In genomic region chr14:27405452-27405851, GRCm38 (mm10) we compare ENCODE assay signal across 12 mouse cellular contexts. TPM values are rescaled to one million over a fixed set of nuclear protein-coding genes. Genes with fewer than 3 reads are reported as not detected.
DNase-seq lines count a peak whose midpoint lies in the region; ATAC-seq and TF ChIP-seq lines count a peak whose summit lies in the region.
"Had no signal": no experiment of that assay in that cellular context is flagged by ENCODE, and none has a peak within 500 bp of the region (broad histone marks: within the 10 kb centered on the region; RNA-seq: fewer than 3 reads in every experiment).

No protein-coding gene starts in this region.

- peak; percentile 36 to 53 for DNase-seq in heart, adult 9 months (ENCODE audit: low spot score in 2 of 2)
- no peak for DNase-seq in heart, postnatal 25 days (ENCODE audit: low spot score)
- peak; percentile 97 for DNase-seq in CH12.LX (ENCODE audit: extremely low read depth)
- peak; percentile 93 for DNase-seq in splenic B cell, adult 2 months (ENCODE audit: low read depth, low spot score)
- no peak for DNase-seq in frontal cortex, postnatal 36 days (ENCODE audit: low spot score in 2 of 2)
- DNase-seq in adrenal gland, adult 2 months: no peak
- no peak for DNase-seq in layer of hippocampus, adult 11-12 months (ENCODE audit: low spot score)

- peaks cover 22% of the 10 kb centered on the region for H3K9me3 ChIP-seq in CH12.LX (replicated peaks; ENCODE audit: low read length)
- H3K9me3 ChIP-seq: heart, embryonic 15.5 days had no signal

- H3K4me2 ChIP-seq in CH12.LX (ENCODE audit: insufficient read depth, low read depth, poor library complexity, severe bottlenecking): peak overlapping the region; percentile 88
- H3K4me2 ChIP-seq: heart, embryonic 15.5 days; limb, embryonic 12.5 days had no signal

- ATAC-seq in inflammation-experienced regulatory T-cells, adult 6 months: peak; percentile 78

- H3K4me1 ChIP-seq in CH12.LX (ENCODE audit: control insufficient read depth in 1 of 2, insufficient read depth in 2 of 2): peaks cover 11 to 45% of the 10 kb centered on the region in 2 experiments
- H3K4me1 ChIP-seq: limb, embryonic 12.5 days had no signal

- TF ChIP-seq POLR2A in CH12.LX (IDR thresholded peaks at IDR 0.05; ENCODE audit: low read depth, low read length): no peak

- in situ Hi-C loops in CH12.LX (cut with MboI; ENCODE audit: low pct_ligation_motif_present, low pct_unique_long_range_greater_than_20kb, low sequenced_read_pairs): loop anchor here (5.0 kb wide), 1 partner anchor 218 kb away; no protein-coding TSS in a partner anchor

- H3K27me3 ChIP-seq in CH12.LX (replicated peaks): no peaks in the 10 kb centered on the region
- H3K27me3 ChIP-seq in splenic B cell, adult 2 months (ENCODE audit: control insufficient read depth, insufficient read depth, low read length, poor library complexity, severe bottlenecking): no peaks in the 10 kb centered on the region
- H3K27me3 ChIP-seq: heart, embryonic 15.5 days; limb, embryonic 12.5 days had no signal

- TF ChIP-seq CTCF in CH12.LX (conservative IDR thresholded peaks at IDR 0.05 in 1 of 2, IDR thresholded peaks at IDR 0.05 in 1 of 2; ENCODE audit: low read depth in 2 of 2, low read length in 2 of 2): peak in 1 of 2 experiments; percentile 52; a peak in 2 of 4 replicates

- no peaks in the 10 kb centered on the region for H3K36me3 ChIP-seq in CH12.LX (replicated peaks in 1 of 2; ENCODE audit: control insufficient read depth in 1 of 2, insufficient read depth in 1 of 2, low read length in 1 of 2)
- H3K36me3 ChIP-seq in splenic B cell, adult 2 months (ENCODE audit: control insufficient read depth, insufficient read depth, low read length, poor library complexity, severe bottlenecking): peaks cover 9% of the 10 kb centered on the region; the same call in 1 of the 2 replicates

- intact Hi-C loops in heart, postnatal 25 days (cut with DNase I): no loop called here

- peak overlapping the region; percentile 20 to 51 (median 41) for H3K4me3 ChIP-seq in CH12.LX (replicated peaks in 1 of 3; ENCODE audit: low read depth in 2 of 3, low read length in 2 of 3, poor library complexity in 1 of 3)
- H3K4me3 ChIP-seq: erythroblast, embryonic 14.5 days; heart, embryonic 15.5 days; limb, embryonic 12.5 days had no signal

- peak; percentile 54 for TF ChIP-seq RAD21 in CH12.LX (IDR thresholded peaks at IDR 0.05; ENCODE audit: low read depth, low read length)

- H3K9ac ChIP-seq in CH12.LX (ENCODE audit: insufficient read depth, low read depth): peak overlapping the region; percentile 75; the same call in 1 of the 2 replicates
- H3K9ac ChIP-seq: heart, embryonic 15.5 days; limb, embryonic 12.5 days had no signal

- peak overlapping the region; percentile 76 for H3K27ac ChIP-seq in CH12.LX (ENCODE audit: insufficient read depth, low read depth)
- H3K27ac ChIP-seq: heart, embryonic 15.5 days; kidney, postnatal 0 days; limb, embryonic 12.5 days had no signal

- H3K79me2 ChIP-seq in CH12.LX (replicated peaks; ENCODE audit: control insufficient read depth, extremely low read depth, insufficient read depth, poor library complexity, severe bottlenecking): no peaks in the 10 kb centered on the region

- dilution Hi-C loops in CH12.LX (cut with MboI; ENCODE audit: extremely low pct_ligation_motif_present, extremely low pct_unique_long_range_greater_than_20kb, low sequenced_read_pairs): no loop called here

- TF ChIP-seq EP300 in CH12.LX (IDR thresholded peaks at IDR 0.05; ENCODE audit: low read length): peak; percentile 98

TF ChIP-seq in CH12.LX, 34 proteins besides CTCF, POLR2A, EP300 and RAD21:
- TF ChIP-seq JUND (conservative IDR thresholded peaks at IDR 0.05; ENCODE audit: low read depth, low read length) (peak; percentile 31; the same call in 1 of the 2 replicates), GABPA (IDR thresholded peaks at IDR 0.05; ENCODE audit: insufficient replicate concordance, low read depth, low read length) (no peak), E2F4 (IDR thresholded peaks at IDR 0.05; ENCODE audit: insufficient replicate concordance, low read depth, low read length) (no peak), CHD2 (IDR thresholded peaks at IDR 0.05; ENCODE audit: low read length) (peak; percentile 36; the same call in 1 of the 2 replicates), ETS1 (conservative IDR thresholded peaks at IDR 0.05; ENCODE audit: low read depth, low read length) (peak; percentile 95), TCF12 (IDR thresholded peaks at IDR 0.05; ENCODE audit: low read depth, low read length) (peak; percentile 98), BHLHE40 (IDR thresholded peaks at IDR 0.05; ENCODE audit: low read depth, low read length) (peak; percentile 91), ZNF384 (IDR thresholded peaks at IDR 0.05; ENCODE audit: low read depth, low read length) (peak; percentile 99), RCOR1 (conservative IDR thresholded peaks at IDR 0.05; ENCODE audit: low read depth, low read length) (peak; percentile 83), MAFK (IDR thresholded peaks at IDR 0.05; ENCODE audit: insufficient replicate concordance, low read length) (peak; percentile 95), JUN (IDR thresholded peaks at IDR 0.05; ENCODE audit: insufficient read depth, low read depth, low read length) (peak; percentile 53; the same call in 1 of the 2 replicates), IRF4 (IDR thresholded peaks at IDR 0.05; ENCODE audit: low read depth, low read length) (peak; percentile 96), MEF2A (IDR thresholded peaks at IDR 0.05; ENCODE audit: borderline replicate concordance, low read depth, low read length) (peak; percentile 90), SMC3 (IDR thresholded peaks at IDR 0.05; ENCODE audit: low read depth, low read length) (peak; percentile 61), PAX5 (IDR thresholded peaks at IDR 0.05; ENCODE audit: low read length) (no peak), MAX (IDR thresholded peaks at IDR 0.05; ENCODE audit: low read length) (0 out of 2 replicates have a peak, but pooled peaks have one; percentile 31), MAZ (IDR thresholded peaks at IDR 0.05; ENCODE audit: low read depth, low read length) (no peak)

RNA-seq across cellular contexts. Expression of gene Fam208a, which starts 23.2 kb away (rescaled TPM):
- total RNA-seq in heart, postnatal 25 days (2021): 10 to 100 TPM; 10.2 to 12.4 TPM
- total RNA-seq in CH12.LX (2012; rRNA removed) (7.5 and 8.2 TPM in 2 replicates), CH12.LX (2014; rRNA removed) (11.4 and 13.3 TPM in 2 replicates)
- polyA plus RNA-seq in CH12.LX (2012; ENCODE audit: insufficient read length, low read depth): 4.0 and 4.4 TPM in 2 replicates
- polyA plus RNA-seq in inflammation-experienced regulatory T-cells, adult 6 months (2017; shearing (Covaris generic)): 10 to 100 TPM; 22.8 to 46.1 (median 33.8) TPM
- 10 to 100 TPM; 17.9 to 20.8 TPM for total RNA-seq in adrenal gland, adult 2 months (2021)
- 1.8 and 2.1 TPM in 2 replicates for polyA plus RNA-seq in adrenal gland, adult 2 months (2012; rRNA removed)

Comparison
In these comparisons a context has a peak if more than half of its experiments do, and no peak if none do; other contexts are left out.
1. DNase-seq: peak in heart, adult 9 months (2 of 2), CH12.LX (single experiment) and splenic B cell, adult 2 months (single experiment); none in heart, postnatal 25 days (single experiment), frontal cortex, postnatal 36 days (0 of 2), adrenal gland, adult 2 months (single experiment) and layer of hippocampus, adult 11-12 months (single experiment).